Mouse (Mus musculus): ENCODE measurements around the gene Fbxo39.

GRCm38 (mm10) chr11:72285971-72286480, 28.2 kb upstream of the Fbxo39 start:
- TF ChIP-seq CTCF (IDR thresholded peaks at IDR 0.05; ENCODE audit: extremely low read depth, insufficient read depth, low read length) = no peak
- no peak for TF ChIP-seq POLR2A (IDR thresholded peaks at IDR 0.05; ENCODE audit: extremely low read depth, insufficient read depth, low read length)

Data from cortical plate, adult 2 months (tissue).